ENCODE assay signal across 30 mouse cellular contexts in genomic region chr12:85700842-85701223, GRCm38 (mm10). TPM values are rescaled to one million over a fixed set of nuclear protein-coding genes. Genes with fewer than 3 reads are reported as not detected.
DNase-seq lines count a peak whose midpoint lies in the region; ATAC-seq and TF ChIP-seq lines count a peak whose summit lies in the region.
"Had no signal": no experiment of that assay in that cellular context is flagged by ENCODE, and none has a peak within 500 bp of the region (broad histone marks: within the 10 kb centered on the region; RNA-seq: fewer than 3 reads in every experiment).

No protein-coding gene starts in this region.

- H3K9ac ChIP-seq in lung, embryonic 14.5 days = no peak overlapping the region
- H3K9ac ChIP-seq in lung, postnatal 0 days (replicated peaks; ENCODE audit: low read depth) = no peak overlapping the region
- H3K9ac ChIP-seq in CH12.LX (ENCODE audit: insufficient read depth, low read depth) = no peak overlapping the region
- H3K9ac ChIP-seq: embryonic facial prominence, embryonic 13.5 days; forebrain, embryonic 12.5 days; heart, embryonic 12.5 days; heart, embryonic 15.5 days; hindbrain, embryonic 13.5 days had no signal

- peak overlapping the region; percentile 19; the same call in 1 of the 2 replicates for H3K27ac ChIP-seq in lung, embryonic 14.5 days (ENCODE audit: low read depth)
- peak overlapping the region; percentile 59 for H3K27ac ChIP-seq in lung, postnatal 0 days (ENCODE audit: low read length)
- 0 out of 2 replicates have a peak overlapping the region, but pooled peaks have one; percentile 18 for H3K27ac ChIP-seq in CH12.LX (ENCODE audit: insufficient read depth, low read depth)
- no peak overlapping the region for H3K27ac ChIP-seq in embryonic facial prominence, embryonic 10.5 days (replicated peaks)
- H3K27ac ChIP-seq: embryonic facial prominence, embryonic 13.5 days; forebrain, embryonic 12.5 days; heart, adult 2 months; heart, embryonic 15.5 days; hindbrain, embryonic 10.5 days; hindbrain, embryonic 13.5 days had no signal

- no peak overlapping the region for H3K4me3 ChIP-seq in lung, embryonic 14.5 days (ENCODE audit: low read depth, low read length)
- no peak overlapping the region for H3K4me3 ChIP-seq in lung, postnatal 0 days (ENCODE audit: low read depth, low read length)
- no peak overlapping the region for H3K4me3 ChIP-seq in CH12.LX (replicated peaks in 1 of 3; ENCODE audit: low read depth in 2 of 3, low read length in 2 of 3, poor library complexity in 1 of 3)
- no peak overlapping the region for H3K4me3 ChIP-seq in embryonic facial prominence, embryonic 10.5 days
- H3K4me3 ChIP-seq: embryonic facial prominence, embryonic 13.5 days; erythroblast, embryonic 14.5 days; forebrain, embryonic 12.5 days; heart, adult 2 months; heart, embryonic 12.5 days; heart, embryonic 15.5 days; hindbrain, embryonic 10.5 days; hindbrain, embryonic 13.5 days had no signal

- H3K27me3 ChIP-seq in lung, embryonic 14.5 days (ENCODE audit: insufficient read depth, low read length) = no peaks in the 10 kb centered on the region
- H3K27me3 ChIP-seq in lung, postnatal 0 days (replicated peaks; ENCODE audit: insufficient read depth, low read length) = no peaks in the 10 kb centered on the region
- no peaks in the 10 kb centered on the region for H3K27me3 ChIP-seq in CH12.LX (replicated peaks)
- peaks cover 15% of the 10 kb centered on the region for H3K27me3 ChIP-seq in embryonic facial prominence, embryonic 10.5 days (replicated peaks; ENCODE audit: low read depth, poor library complexity, severe bottlenecking)
- H3K27me3 ChIP-seq: heart, embryonic 12.5 days; heart, embryonic 15.5 days had no signal

- H3K4me2 ChIP-seq in lung, embryonic 14.5 days = no peak overlapping the region
- no peak overlapping the region for H3K4me2 ChIP-seq in lung, postnatal 0 days (replicated peaks; ENCODE audit: low read depth, low read length)
- H3K4me2 ChIP-seq in CH12.LX (ENCODE audit: insufficient read depth, low read depth, poor library complexity, severe bottlenecking) = no peak overlapping the region
- H3K4me2 ChIP-seq: embryonic facial prominence, embryonic 13.5 days; forebrain, embryonic 12.5 days; heart, embryonic 12.5 days; heart, embryonic 15.5 days; hindbrain, embryonic 13.5 days had no signal

- DNase-seq in lung, embryonic 14.5 days = peak; percentile 56
- no peak for DNase-seq in lung, adult 18-20 months
- peak; percentile 90 for DNase-seq in lung, postnatal 0 days (ENCODE audit: low spot score)
- no peak for DNase-seq in lung, postnatal 10 days
- no peak for DNase-seq in CH12.LX (ENCODE audit: extremely low read depth)
- peak; percentile 37 for DNase-seq in Muller cell, postnatal 12 days (ENCODE audit: inconsistent ontology term)
- DNase-seq in embryonic facial prominence, embryonic 10.5 days (ENCODE audit: low spot score) = no peak
- no peak for DNase-seq in left cerebral cortex, postnatal 4 days
- DNase-seq: adrenal gland, adult 2 months; adrenal gland, postnatal 14 days; cerebellum, adult 11 months; cerebellum, adult 2 months; cerebellum, adult 9-11 months; cerebellum, postnatal 25 days; gastrocnemius, postnatal 10 days; gastrocnemius, postnatal 36 days; heart, adult 2 months; heart, postnatal 10 days; heart, postnatal 36 days had no signal

- TF ChIP-seq EP300 in lung, postnatal 0 days (IDR thresholded peaks at IDR 0.05) = peak; percentile 74
- no peak for TF ChIP-seq EP300 in CH12.LX (IDR thresholded peaks at IDR 0.05; ENCODE audit: low read length)

- in situ Hi-C loops in CH12.LX (cut with MboI; ENCODE audit: low pct_ligation_motif_present, low pct_unique_long_range_greater_than_20kb, low sequenced_read_pairs) = no loop called here

- dilution Hi-C loops in CH12.LX (cut with MboI; ENCODE audit: extremely low pct_ligation_motif_present, extremely low pct_unique_long_range_greater_than_20kb, low sequenced_read_pairs) = no loop called here

- TF ChIP-seq POLR2A in CH12.LX (IDR thresholded peaks at IDR 0.05; ENCODE audit: low read depth, low read length) = no peak

- H3K79me2 ChIP-seq in CH12.LX (replicated peaks; ENCODE audit: control insufficient read depth, extremely low read depth, insufficient read depth, poor library complexity, severe bottlenecking) = peaks cover 19% of the 10 kb centered on the region

- TF ChIP-seq CTCF in lung, embryonic 14.5 days (IDR thresholded peaks at IDR 0.05; ENCODE audit: low read depth) = no peak
- no peak for TF ChIP-seq CTCF in lung, postnatal 0 days (IDR thresholded peaks at IDR 0.05)
- no peak for TF ChIP-seq CTCF in CH12.LX (conservative IDR thresholded peaks at IDR 0.05 in 1 of 2, IDR thresholded peaks at IDR 0.05 in 1 of 2; ENCODE audit: low read depth in 2 of 2, low read length in 2 of 2)

- WGBS in lung, embryonic 14.5 days = 37% methylated on average over 7 of the region's 7 CpGs
- 29% methylated on average over 7 of the region's 7 CpGs for WGBS in lung, postnatal 0 days
- 86% methylated on average over 7 of the region's 7 CpGs for WGBS in embryonic facial prominence, embryonic 10.5 days

- no peaks in the 10 kb centered on the region for H3K36me3 ChIP-seq in lung, embryonic 14.5 days (ENCODE audit: insufficient read depth)
- H3K36me3 ChIP-seq in lung, postnatal 0 days (ENCODE audit: insufficient read depth, low read length) = no peaks in the 10 kb centered on the region
- peaks cover 26 to 60% of the 10 kb centered on the region in 2 experiments for H3K36me3 ChIP-seq in CH12.LX (replicated peaks in 1 of 2; ENCODE audit: control insufficient read depth in 1 of 2, insufficient read depth in 1 of 2, low read length in 1 of 2)
- no peaks in the 10 kb centered on the region for H3K36me3 ChIP-seq in embryonic facial prominence, embryonic 10.5 days (replicated peaks)
- H3K36me3 ChIP-seq: embryonic facial prominence, embryonic 13.5 days; forebrain, embryonic 12.5 days; heart, embryonic 12.5 days; heart, embryonic 15.5 days; hindbrain, embryonic 10.5 days; hindbrain, embryonic 13.5 days had no signal

- no peaks in the 10 kb centered on the region for H3K9me3 ChIP-seq in lung, embryonic 14.5 days (ENCODE audit: low read depth, low read length)
- H3K9me3 ChIP-seq in lung, postnatal 0 days (ENCODE audit: low read length) = no peaks in the 10 kb centered on the region
- H3K9me3 ChIP-seq in CH12.LX (replicated peaks; ENCODE audit: low read length) = no peaks in the 10 kb centered on the region
- H3K9me3 ChIP-seq in embryonic facial prominence, embryonic 10.5 days = no peaks in the 10 kb centered on the region
- H3K9me3 ChIP-seq: embryonic facial prominence, embryonic 13.5 days; forebrain, embryonic 12.5 days; heart, embryonic 12.5 days; heart, embryonic 15.5 days; hindbrain, embryonic 10.5 days; hindbrain, embryonic 13.5 days had no signal

- no peak for ATAC-seq in lung, embryonic 14.5 days (ENCODE audit: insufficient read depth)
- ATAC-seq in lung, postnatal 0 days = peak; percentile 36
- ATAC-seq: CD4-positive, CD25-positive, alpha-beta regulatory T cell, adult 4 months; forebrain, embryonic 16.5 days; Patski had no signal

- TF ChIP-seq RAD21 in CH12.LX (IDR thresholded peaks at IDR 0.05; ENCODE audit: low read depth, low read length) = no peak

- H3K4me1 ChIP-seq in lung, embryonic 14.5 days (ENCODE audit: insufficient read depth) = peaks cover 12% of the 10 kb centered on the region; the same call in 1 of the 2 replicates
- H3K4me1 ChIP-seq in lung, postnatal 0 days (ENCODE audit: insufficient read depth, low read depth, low read length) = peaks cover 16% of the 10 kb centered on the region; the same call in 1 of the 2 replicates
- peaks cover 33 to 70% of the 10 kb centered on the region in 2 experiments for H3K4me1 ChIP-seq in CH12.LX (ENCODE audit: control insufficient read depth in 1 of 2, insufficient read depth in 2 of 2)
- H3K4me1 ChIP-seq in embryonic facial prominence, embryonic 10.5 days = peaks cover 10% of the 10 kb centered on the region

- intact Hi-C loops in left cerebral cortex, postnatal 4 days (cut with DNase I) = no loop called here

TF ChIP-seq in CH12.LX, 34 proteins besides CTCF, POLR2A, EP300 and RAD21:
- TF ChIP-seq JUND (conservative IDR thresholded peaks at IDR 0.05; ENCODE audit: low read depth, low read length) (no peak), ETS1 (conservative IDR thresholded peaks at IDR 0.05; ENCODE audit: low read depth, low read length) (no peak), SMC3 (IDR thresholded peaks at IDR 0.05; ENCODE audit: low read depth, low read length) (no peak), MAX (IDR thresholded peaks at IDR 0.05; ENCODE audit: low read length) (no peak), NELFE (IDR thresholded peaks at IDR 0.05; ENCODE audit: low read depth, low read length) (no peak), GABPA (IDR thresholded peaks at IDR 0.05; ENCODE audit: insufficient replicate concordance, low read depth, low read length) (no peak), HCFC1 (IDR thresholded peaks at IDR 0.05; ENCODE audit: low read depth, low read length) (no peak)

RNA-seq across cellular contexts. Expression of gene Batf, which starts 14.4 kb away (rescaled TPM):
- 2.5 and 2.7 TPM in 2 replicates for polyA plus RNA-seq in lung, embryonic 14.5 days (2014; fragmentation: Nextera tagmentation; extraction: Ambion mirVana)
- polyA plus RNA-seq in lung, postnatal 0 days (2015; fragmentation: Nextera tagmentation; extraction: Ambion mirVana) = 27.9 and 28.6 TPM in 2 replicates
- total RNA-seq in CH12.LX (2012; rRNA removed) = 137 and 141 TPM in 2 replicates
- total RNA-seq in CH12.LX (2014; rRNA removed) = 128 and 142 TPM in 2 replicates
- polyA plus RNA-seq in CH12.LX (2012; ENCODE audit: insufficient read length, low read depth) = 89.2 and 104 TPM in 2 replicates
- polyA plus RNA-seq in embryonic facial prominence, embryonic 10.5 days (2016; fragmentation: Nextera tagmentation; extraction: Ambion mirVana) = 2.4 and 2.6 TPM in 2 replicates
- under 1 TPM in 1 of 2 experiments, not detected in 1; 0.50 TPM for total RNA-seq in left cerebral cortex, postnatal 4 days (2021)
- total RNA-seq: gastrocnemius, postnatal 36 days had no signal
- polyA plus RNA-seq: Patski had no signal

RNA-seq across cellular contexts. Expression of gene Flvcr2, which starts 45.5 kb away (rescaled TPM):
- 2.2 and 2.8 TPM in 2 replicates for polyA plus RNA-seq in lung, embryonic 14.5 days (2014; fragmentation: Nextera tagmentation; extraction: Ambion mirVana)
- polyA plus RNA-seq in lung, postnatal 0 days (2015; fragmentation: Nextera tagmentation; extraction: Ambion mirVana) = 23.3 and 26.8 TPM in 2 replicates
- 0.04 TPM in 1 of 2 replicates, not detected in the other for total RNA-seq in CH12.LX (2012; rRNA removed)
- not detected in 2 replicates for total RNA-seq in CH12.LX (2014; rRNA removed)
- polyA plus RNA-seq in CH12.LX (2012; ENCODE audit: insufficient read length, low read depth) = 0.14 and 0.17 TPM in 2 replicates
- 0.74 and 0.88 TPM in 2 replicates for polyA plus RNA-seq in embryonic facial prominence, embryonic 10.5 days (2016; fragmentation: Nextera tagmentation; extraction: Ambion mirVana)
- total RNA-seq in left cerebral cortex, postnatal 4 days (2021) = 1 to 10 TPM; 3.8 to 4.9 TPM
- total RNA-seq: granulocyte monocyte progenitor cell, adult 5-6 weeks had no signal
- polyA plus RNA-seq: erythroblast, embryonic 14.5 days had no signal

Comparison
In these comparisons a context has a peak if more than half of its experiments do, and no peak if none do; other contexts are left out.
1. DNase-seq: peak in lung, embryonic 14.5 days (single experiment), lung, postnatal 0 days (single experiment) and Muller cell, postnatal 12 days (single experiment); none in lung, adult 18-20 months (0 of 2), lung, postnatal 10 days (single experiment), CH12.LX (single experiment), embryonic facial prominence, embryonic 10.5 days (single experiment) and left cerebral cortex, postnatal 4 days (single experiment).